Mouse (Mus musculus): ENCODE data around the gene Hoxc6.

DNA sequence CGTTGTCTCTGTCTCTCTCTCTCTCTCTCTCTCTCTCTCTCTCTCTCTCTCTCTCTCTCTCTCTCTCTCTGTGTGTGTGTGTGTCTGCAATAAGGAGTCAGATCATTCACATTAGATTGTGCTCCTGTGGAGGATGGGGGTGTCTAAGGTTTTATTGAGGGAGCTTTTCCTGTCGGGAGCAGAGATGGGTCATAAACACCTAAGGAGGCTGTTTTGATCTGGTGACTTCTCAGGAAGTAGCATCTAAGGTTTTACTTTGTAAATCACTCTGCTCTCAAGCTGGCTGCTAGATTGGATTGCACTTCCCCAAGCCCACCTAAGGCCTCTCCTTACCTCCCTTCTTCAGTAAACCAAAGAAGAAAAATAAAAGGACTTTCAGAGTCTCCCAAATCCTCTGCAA is 26.1 kb downstream of the Hoxc6 start:
- TF ChIP-seq GATA1 (IDR thresholded peaks at IDR 0.05; ENCODE audit: low read length) (no peak), TAL1 (IDR thresholded peaks at IDR 0.05; ENCODE audit: low read length) (no peak)
